Mouse (Mus musculus) intestine, embryonic 14.5 days (tissue): ENCODE results near the gene Ccdc22. TPM values are rescaled to one million over a fixed set of nuclear protein-coding genes. Genes with fewer than 3 reads are reported as not detected.
A peak's percentile ranks its signal among the peaks of the same experiment; 100 is the strongest.

Experiments used
- ATAC-seq: fragments of 200-750 bp; cut with Nextera tagmentation; replicated peaks from 2 replicates; pipeline ENCODE4 v1.8.0; 2017; ENCODE audit warnings: low read depth, moderate number of reproducible peaks, moderate TSS enrichment, moderate library complexity; ENCODE audit not compliant: low FRiP score, low TSS enrichment
- DNase-seq: peaks from one replicate; pipeline ENCODE4 v3.0.0-alpha.2; 2018; ENCODE audit warnings: low spot score
- H3K27ac ChIP-seq: fragments of 300-500 bp; sonication (generic); 2 replicates; pipeline ENCODE4 v1.5.1; 2014; ENCODE audit warnings: low read depth, mild to moderate bottlenecking, control low read depth
- H3K27me3 ChIP-seq: fragments of 300-500 bp; sonication (generic); replicated peaks from 2 replicates; pipeline ENCODE4 v1.6.1; 2014; ENCODE audit warnings: low read length, control low read depth; ENCODE audit not compliant: control insufficient read depth, insufficient read depth
- H3K36me3 ChIP-seq: fragments of 300-500 bp; sonication (generic); 2 replicates; pipeline ENCODE4 v1.6.1; 2014; ENCODE audit warnings: low read length, control low read depth; ENCODE audit not compliant: control insufficient read depth, insufficient read depth
- H3K4me1 ChIP-seq: fragments of 300-500 bp; sonication (generic); replicated peaks from 2 replicates; pipeline ENCODE4 v1.6.1; 2014; ENCODE audit warnings: low read length, control low read depth, mixed read lengths; ENCODE audit not compliant: control insufficient read depth, insufficient read depth
- H3K4me2 ChIP-seq: fragments of 300-500 bp; sonication (generic); 2 replicates; pipeline ENCODE4 v1.6.1; 2014; ENCODE audit warnings: low read length
- H3K4me3 ChIP-seq: fragments of 300-500 bp; sonication (generic); 2 replicates; pipeline ENCODE4 v1.5.1; 2014; ENCODE audit warnings: low read depth, low read length, control low read depth, mixed read lengths
- H3K9ac ChIP-seq: fragments of 300-500 bp; sonication (generic); 2 replicates; pipeline ENCODE4 v1.6.1; 2014; ENCODE audit warnings: mild to moderate bottlenecking, low read length
- H3K9me3 ChIP-seq: fragments of 300-500 bp; sonication (generic); 2 replicates; pipeline ENCODE4 v1.6.1; 2016; ENCODE audit warnings: low read length, control low read depth; ENCODE audit not compliant: control insufficient read depth
- WGBS: fragments of 180-500 bp; shearing (Covaris S2); extraction: QIAGEN DNeasy Blood & Tissue Kit; methylation state at CpG from one replicate; pipeline ENCODE4 v1.1.7; 2014; 5-methylcytosine and 5-hydroxymethylcytosine counted together
- polyA plus RNA-seq: library from polyadenylated mRNA; unstranded; fragments of >200 nt; fragmentation: Nextera tagmentation; extraction: Ambion mirVana; gene quantifications from 2 replicates; pipeline ENCODE4 v1.2.1, GENCODE M21; 2014

Gene Ccdc22
- polyA plus RNA-seq, 1 experiment from 2014 or later: 29.7 TPM

DNA sequence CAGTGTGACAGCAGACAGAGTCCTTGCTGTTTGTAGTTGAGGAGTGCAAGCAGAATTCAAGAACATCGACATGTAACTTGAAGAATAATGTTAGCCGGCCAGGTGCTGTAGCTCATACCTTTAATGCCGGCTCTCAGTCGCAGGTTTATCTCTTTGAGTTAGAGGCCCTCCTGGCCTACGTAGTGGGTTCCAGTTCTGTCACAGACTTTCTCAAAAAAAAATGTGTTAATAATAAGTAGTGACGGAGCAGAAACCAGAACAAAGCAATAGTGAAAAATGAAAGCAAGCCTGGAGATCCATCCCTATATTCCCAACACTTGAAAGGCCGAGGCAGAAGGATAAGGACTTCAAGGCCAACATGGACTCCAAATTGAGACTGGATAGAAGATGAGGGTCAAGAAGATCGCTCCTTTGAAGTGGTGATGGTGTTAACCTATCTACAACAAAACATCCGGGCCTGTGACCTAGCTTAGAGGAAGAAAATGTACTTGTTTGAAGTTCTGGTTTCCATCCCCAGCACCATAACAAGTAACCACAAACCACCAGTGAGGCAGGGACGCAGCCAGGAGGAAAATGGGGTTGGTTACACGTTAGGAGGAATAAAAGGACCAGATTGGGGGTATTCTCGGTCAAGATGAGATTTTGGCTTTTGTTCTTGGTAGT, 12.7 kb upstream of the Ccdc22 start:
- H3K36me3 ChIP-seq: no peaks in the 10 kb centered on the region
- no peak for ATAC-seq
- no peak overlapping the region for H3K9ac ChIP-seq
- no peaks in the 10 kb centered on the region for H3K27me3 ChIP-seq
- DNase-seq: no peak
- no peaks in the 10 kb centered on the region for H3K9me3 ChIP-seq
- WGBS: 84% methylated on average over 12 of the region's 12 CpGs
- H3K4me2 ChIP-seq: no peak overlapping the region
- no peak overlapping the region for H3K4me3 ChIP-seq
- no peak overlapping the region for H3K27ac ChIP-seq
- H3K4me1 ChIP-seq: no peaks in the 10 kb centered on the region

DNA sequence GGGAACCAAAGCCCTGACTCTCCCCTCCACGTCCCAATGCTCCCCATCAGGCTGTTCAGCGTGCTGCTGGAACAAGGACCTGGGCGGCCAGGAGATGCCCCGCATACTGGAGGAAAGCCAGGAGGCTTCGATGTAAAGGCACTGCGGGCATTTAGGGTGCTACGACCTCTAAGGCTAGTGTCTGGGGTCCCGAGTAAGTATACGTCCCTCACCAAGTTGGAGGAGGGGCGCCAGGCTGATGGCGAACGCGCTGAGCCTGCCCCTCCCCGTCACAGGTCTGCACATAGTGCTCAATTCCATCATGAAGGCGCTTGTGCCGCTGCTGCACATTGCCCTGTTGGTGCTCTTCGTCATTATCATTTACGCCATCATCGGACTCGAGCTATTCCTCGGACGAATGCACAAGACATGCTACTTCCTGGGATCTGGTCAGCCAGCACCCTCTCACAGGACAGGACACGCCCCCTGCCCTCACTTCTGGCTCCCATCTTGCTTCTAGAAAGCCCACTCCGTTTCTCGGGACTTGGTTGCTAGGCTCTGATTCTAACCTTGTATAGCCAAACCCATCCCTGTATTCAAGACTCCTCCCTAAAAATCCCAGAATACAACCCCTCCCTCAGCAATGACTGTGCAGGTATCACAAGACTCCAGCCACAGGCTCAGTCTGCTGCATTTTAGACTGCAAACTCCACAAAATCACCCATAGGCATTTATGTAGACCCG, 5.4 kb upstream of the Ccdc22 start:
- H3K4me2 ChIP-seq: peak overlapping the region; percentile 60
- H3K4me3 ChIP-seq: peak overlapping the region; percentile 33
- H3K27me3 ChIP-seq: peaks cover 5% of the 10 kb centered on the region; the same call in 1 of the 2 replicates
- H3K4me1 ChIP-seq: no peaks in the 10 kb centered on the region
- no peaks in the 10 kb centered on the region for H3K36me3 ChIP-seq
- no peaks in the 10 kb centered on the region for H3K9me3 ChIP-seq
- 24% methylated on average over 21 of the region's 26 CpGs for WGBS
- H3K27ac ChIP-seq: no peak overlapping the region
- ATAC-seq (no peak), DNase-seq (no peak)
- no peak overlapping the region for H3K9ac ChIP-seq

GRCm38 (mm10) chrX:7610035-7610434, 4.7 kb upstream of the Ccdc22 start:
- no peaks in the 10 kb centered on the region for H3K4me1 ChIP-seq
- no peaks in the 10 kb centered on the region for H3K36me3 ChIP-seq
- WGBS: 20% methylated on average over 21 of the region's 21 CpGs
- ATAC-seq (no peak), DNase-seq (no peak)
- peak overlapping the region; percentile 60 for H3K4me2 ChIP-seq
- H3K27ac ChIP-seq: no peak overlapping the region
- no peak overlapping the region for H3K9ac ChIP-seq
- H3K27me3 ChIP-seq: peaks cover 5% of the 10 kb centered on the region; the same call in 1 of the 2 replicates
- no peaks in the 10 kb centered on the region for H3K9me3 ChIP-seq
- H3K4me3 ChIP-seq: peak overlapping the region; percentile 33

GRCm38 (mm10) chrX:7606783-7607182, 1.5 kb upstream of the Ccdc22 start, which contains the start of gene Cacna1f:
Gene Cacna1f (plus strand): TSS chrX:7607083.
- Histone ChIP-seq H3K27ac (no peak within 1 kb of the TSS), H3K4me1 (no peaks in the 10 kb centered on the region), H3K36me3 (no peaks in the 10 kb centered on the region), H3K9ac (no peak within 1 kb of the TSS), H3K27me3 (peaks cover 5% of the 10 kb centered on the region; the same call in 1 of the 2 replicates), H3K9me3 (no peaks in the 10 kb centered on the region), H3K4me3 (no peak within 1 kb of the TSS), H3K4me2 (no peak within 1 kb of the TSS)
- ATAC-seq: no peak
- 76% methylated on average over 6 of the region's 6 CpGs for WGBS
- no peak for DNase-seq

- H3K4me2 ChIP-seq: peak overlapping the region; percentile 18; the same call in 1 of the 2 replicates
- no peak overlapping the region for H3K9ac ChIP-seq
- H3K9me3 ChIP-seq: no peaks in the 10 kb centered on the region
- ATAC-seq: peak; percentile 20; the same call in 1 of the 2 replicates
- H3K36me3 ChIP-seq: no peaks in the 10 kb centered on the region
- peaks cover 5% of the 10 kb centered on the region; the same call in 1 of the 2 replicates for H3K27me3 ChIP-seq
- WGBS: 33% methylated on average over 8 of the region's 8 CpGs
- no peak overlapping the region for H3K4me3 ChIP-seq
- H3K27ac ChIP-seq: no peak overlapping the region
- no peaks in the 10 kb centered on the region for H3K4me1 ChIP-seq
- DNase-seq: no peak
Observed at GRCm38 (mm10) chrX:7605575-7605941, 241 bp upstream of the Ccdc22 start.

GRCm38 (mm10) chrX:7604004-7604403, 1.3 kb downstream of the Ccdc22 start:
- ATAC-seq: no peak
- no peaks in the 10 kb centered on the region for H3K4me1 ChIP-seq
- H3K4me3 ChIP-seq: no peak overlapping the region
- H3K9me3 ChIP-seq: no peaks in the 10 kb centered on the region
- DNase-seq: no peak
- H3K27ac ChIP-seq: no peak overlapping the region
- H3K27me3 ChIP-seq: peaks cover 5% of the 10 kb centered on the region; the same call in 1 of the 2 replicates
- WGBS: 82% methylated on average over 7 of the region's 7 CpGs
- H3K4me2 ChIP-seq: peak overlapping the region; percentile 58
- peaks cover 7% of the 10 kb centered on the region; the same call in 1 of the 2 replicates for H3K36me3 ChIP-seq
- H3K9ac ChIP-seq: no peak overlapping the region

DNA sequence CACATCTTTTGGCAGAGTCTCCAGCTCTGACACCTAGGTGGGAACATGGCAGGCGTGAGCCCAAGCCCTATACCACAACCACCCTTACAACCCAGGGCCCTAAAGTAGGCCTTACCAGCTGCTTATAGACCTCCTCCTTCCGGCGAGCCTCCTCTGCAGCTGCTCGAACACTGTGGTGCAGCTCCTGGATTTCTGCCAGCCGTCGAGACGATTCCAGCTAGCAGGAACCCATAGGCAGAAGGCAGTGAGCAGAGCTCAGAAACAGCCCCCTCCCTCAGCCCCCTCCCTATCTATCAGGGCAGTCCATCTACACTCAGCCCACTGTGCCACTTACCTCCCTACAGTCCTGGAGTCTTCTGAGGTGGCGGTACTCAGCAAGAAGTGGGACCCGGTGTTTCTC, 9.9 kb downstream of the Ccdc22 start:
- Histone ChIP-seq H3K36me3 (peaks cover 26% of the 10 kb centered on the region), H3K9ac (no peak overlapping the region), H3K27me3 (no peaks in the 10 kb centered on the region), H3K4me1 (no peaks in the 10 kb centered on the region), H3K4me2 (no peak overlapping the region), H3K27ac (no peak overlapping the region), H3K4me3 (no peak overlapping the region), H3K9me3 (no peaks in the 10 kb centered on the region)
- ATAC-seq (no peak), DNase-seq (no peak)
- WGBS: 86% methylated on average over 9 of the region's 9 CpGs

DNA sequence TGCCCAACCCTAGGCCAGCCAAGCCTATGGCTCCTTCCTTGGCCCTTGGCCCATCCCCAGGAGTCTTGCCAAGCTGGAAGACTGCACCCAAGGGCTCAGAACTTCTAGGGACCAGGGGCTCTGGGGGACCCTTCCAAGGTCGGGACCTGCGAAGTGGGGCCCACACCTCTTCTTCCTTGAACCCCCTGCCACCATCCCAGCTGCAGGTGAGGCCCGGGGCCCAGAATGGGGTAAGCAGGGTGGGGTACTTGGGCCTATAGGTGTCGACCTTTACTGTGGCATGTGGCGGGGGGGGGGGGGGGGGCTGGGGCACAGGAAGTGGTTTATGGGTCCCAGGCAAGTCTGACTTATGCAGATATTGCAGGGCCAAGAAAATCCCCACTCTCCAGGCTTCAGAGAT, 19.0 kb downstream of the Ccdc22 start:
- Histone ChIP-seq H3K9ac (no peak overlapping the region), H3K36me3 (no peaks in the 10 kb centered on the region), H3K4me1 (no peaks in the 10 kb centered on the region), H3K9me3 (no peaks in the 10 kb centered on the region), H3K4me2 (no peak overlapping the region), H3K27ac (no peak overlapping the region), H3K27me3 (no peaks in the 10 kb centered on the region), H3K4me3 (no peak overlapping the region)
- DNase-seq (no peak), ATAC-seq (no peak)
- WGBS: 97% methylated on average over 3 of the region's 5 CpGs
